Mouse (Mus musculus): ENCODE measurements around the gene Pitpnm3.

The Pitpnm3 gene

GRCm38 (mm10) chr11:72014674-72015073, 120.9 kb downstream of the Pitpnm3 start:
- no peak for DNase-seq

GRCm38 (mm10) chr11:72011955-72012354, 123.6 kb downstream of the Pitpnm3 start:
- no peak for DNase-seq

- DNase-seq: no peak
Measured at GRCm38 (mm10) chr11:72010940-72011722, 124.4 kb downstream of the Pitpnm3 start.

GRCm38 (mm10) chr11:72010367-72010766, 125.2 kb downstream of the Pitpnm3 start:
- no peak for DNase-seq

- no peak for DNase-seq
Measured at GRCm38 (mm10) chr11:72005547-72005946, 130.0 kb downstream of the Pitpnm3 start.

- no peak for DNase-seq
Measured at GRCm38 (mm10) chr11:72003171-72003570, 132.4 kb downstream of the Pitpnm3 start.

GRCm38 (mm10) chr11:72002138-72002853, 133.3 kb downstream of the Pitpnm3 start:
- peak; percentile 34 for DNase-seq

- DNase-seq: no peak
Measured at GRCm38 (mm10) chr11:72000194-72000593, 135.4 kb downstream of the Pitpnm3 start.

Data from kidney, postnatal 10 days (tissue).